Mouse (Mus musculus) myocyte (in vitro differentiated cells): ENCODE measurements around the gene Prkch.

Experiments
- MYOD1 ChIP-seq, 3 experiments: IDR thresholded peaks; one replicate each; pipeline ENCODE4 v1.6.1; 2011; ENCODE audit warnings: control low read depth in 2 of 3, low read depth in 2 of 3, mild to moderate bottlenecking in 2 of 3, moderate library complexity in 1 of 3; ENCODE audit not compliant: insufficient read length in 2 of 3, control insufficient read depth in 1 of 3
- MYOG ChIP-seq, 3 experiments: IDR thresholded peaks; one replicate each; pipeline ENCODE4 v1.6.1; 2011; ENCODE audit warnings: control low read depth in 2 of 3, low read depth in 2 of 3, mild to moderate bottlenecking in 2 of 3; ENCODE audit not compliant: insufficient read length in 2 of 3, control insufficient read depth in 1 of 3, insufficient read depth in 1 of 3

DNA sequence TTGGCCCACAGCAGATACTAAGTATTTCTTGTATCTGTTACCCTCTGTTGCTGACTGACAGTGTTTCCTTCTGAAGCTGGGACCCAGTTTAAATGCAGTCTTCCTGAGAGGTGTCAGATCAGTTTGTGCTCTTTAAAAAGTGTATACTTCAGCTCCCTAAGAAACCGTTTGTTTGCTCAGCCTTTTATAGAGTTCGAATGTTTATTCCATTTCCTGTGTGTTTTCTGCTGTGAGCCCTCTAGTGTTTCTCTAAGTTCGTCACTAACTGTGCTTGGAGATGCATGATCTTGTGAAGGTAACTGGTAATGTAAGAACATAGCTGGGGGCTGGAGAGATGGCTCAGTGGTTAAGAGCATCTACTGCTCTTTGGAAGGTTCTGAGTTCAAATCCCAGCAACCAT, 27.1 kb downstream of the Prkch start:
- TF ChIP-seq MYOG (IDR thresholded peaks at IDR 0.05; ENCODE audit: control insufficient read depth in 1 of 3, insufficient read depth in 1 of 3, insufficient read length in 2 of 3, low read depth in 2 of 3): no peak
- no peak for TF ChIP-seq MYOD1 (IDR thresholded peaks at IDR 0.05; ENCODE audit: control insufficient read depth in 1 of 3, insufficient read length in 2 of 3, low read depth in 2 of 3)
